Mouse (Mus musculus) heart, adult 2 months (tissue): ENCODE measurements around the gene Oxa1l. TPM values are rescaled to one million over a fixed set of nuclear protein-coding genes. Genes with fewer than 3 reads are reported as not detected.
A peak's percentile ranks its signal among the peaks of the same experiment; 100 is the strongest.

ENCODE experiments used
- DNase-seq, 2 experiments: peaks; one replicate each; pipeline ENCODE4 v3.0.0; 2021
- H3K27ac ChIP-seq: fragments of 200-600 bp; 2 replicates; pipeline ENCODE4 v1.8.1; 2022
- H3K27me3 ChIP-seq: fragments of 200-500 bp; 2 replicates; pipeline ENCODE4 v1.6.1; 2012; ENCODE audit warnings: mild to moderate bottlenecking, low read length, inconsistent platforms, mixed read lengths; ENCODE audit not compliant: control insufficient read depth, insufficient read depth
- H3K36me3 ChIP-seq: fragments of 200-500 bp; 2 replicates; pipeline ENCODE4 v1.6.1; 2012; ENCODE audit warnings: low read length, inconsistent platforms; ENCODE audit not compliant: control insufficient read depth, insufficient read depth
- H3K4me1 ChIP-seq: fragments of 200-500 bp; 2 replicates; pipeline ENCODE4 v1.6.1; 2011; ENCODE audit warnings: low read length; ENCODE audit not compliant: control insufficient read depth, insufficient read depth
- H3K4me3 ChIP-seq: fragments of 200-600 bp; 2 replicates; pipeline ENCODE4 v1.8.1; 2022
- H3K79me2 ChIP-seq: fragments of 200-500 bp; replicated peaks from 2 replicates; pipeline ENCODE4 v1.6.1; 2012; ENCODE audit warnings: mild to moderate bottlenecking, inconsistent platforms, low read length, moderate library complexity, mixed read lengths; ENCODE audit not compliant: control insufficient read depth, insufficient read depth
- H3K9ac ChIP-seq: fragments of 200-500 bp; 2 replicates; pipeline ENCODE4 v1.6.1; 2012; ENCODE audit warnings: low read depth, mild to moderate bottlenecking, control low read depth, inconsistent platforms, low read length, mixed read lengths
- CTCF ChIP-seq: fragments of 200-600 bp; IDR thresholded peaks from 2 replicates; pipeline ENCODE4 v1.8.1; 2022; ENCODE audit warnings: antibody characterized with exemption, mild to moderate bottlenecking, moderate library complexity
- EP300 ChIP-seq: fragments of 200-500 bp; IDR thresholded peaks from 2 replicates; pipeline ENCODE4 v1.6.1; 2011; ENCODE audit warnings: low read depth, low read length, control low read depth; ENCODE audit not compliant: insufficient read depth
- POLR2A ChIP-seq: fragments of 200-500 bp; IDR thresholded peaks from 2 replicates; pipeline ENCODE4 v1.6.1; 2011; ENCODE audit warnings: mild to moderate bottlenecking, low read depth, low read length, control low read depth; ENCODE audit not compliant: insufficient read depth
- WGBS: fragments of 180-500 bp; shearing (Covaris S2); methylation state at CpG from one replicate; pipeline ENCODE4 v1.1.7; 2018; 5-methylcytosine and 5-hydroxymethylcytosine counted together
- intact Hi-C: fragments of 180-260 bp; cut with DNase I; formaldehyde crosslinking; loops from one replicate; pipeline ENCODE4 v1.15.1; 2025
- polyA plus RNA-seq: library from polyadenylated mRNA; depleted of rRNA; stranded (reverse); fragments of >200 nt; gene quantifications from 2 replicates; pipeline ENCODE4 v1.2.3, GENCODE M21; 2012
- total RNA-seq, 2 experiments: library from RNA; stranded (reverse); gene quantifications; 2 replicates each; pipeline ENCODE4 v1.2.3; 2021

Oxa1l gene
- total and polyA plus RNA-seq, 3 experiments = 78.5 to 190 (median 88.0) TPM

DNA sequence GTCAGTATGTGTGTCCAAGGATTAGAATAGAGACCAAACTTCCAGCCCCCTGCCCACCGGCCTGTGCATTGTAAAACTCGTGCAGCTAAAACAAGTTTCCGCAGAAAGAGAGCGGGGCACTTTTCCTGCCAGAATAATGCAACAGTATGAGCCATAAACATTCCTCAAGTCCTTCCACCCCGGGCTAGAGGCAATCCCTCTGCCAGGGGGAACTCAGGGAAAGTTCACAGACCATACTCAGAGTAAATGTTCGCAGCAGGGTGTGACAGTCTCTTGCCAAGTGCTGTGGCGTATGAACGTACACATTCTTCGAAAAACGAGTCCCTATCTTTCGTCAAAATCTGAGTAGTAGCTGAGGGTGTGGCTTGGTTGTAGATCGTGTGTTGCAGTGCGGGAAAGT is 18.9 kb downstream of the Oxa1l start:
- H3K9ac ChIP-seq = no peak overlapping the region
- no peaks in the 10 kb centered on the region for H3K36me3 ChIP-seq
- no peak overlapping the region for H3K27ac ChIP-seq
- no peak for TF ChIP-seq EP300
- TF ChIP-seq CTCF = no peak
- TF ChIP-seq POLR2A = no peak
- intact Hi-C loops = no loop called here
- no peak overlapping the region for H3K4me3 ChIP-seq
- H3K4me1 ChIP-seq = 0 out of 2 replicates have a peak, but pooled peaks cover 1% of the 10 kb centered on the region
- no peak for DNase-seq
- 73% methylated on average over 13 of the region's 13 CpGs for WGBS
- no peaks in the 10 kb centered on the region for H3K27me3 ChIP-seq
- no peaks in the 10 kb centered on the region for H3K79me2 ChIP-seq

- Histone ChIP-seq H3K79me2 (no peaks in the 10 kb centered on the region), H3K4me1 (0 out of 2 replicates have a peak, but pooled peaks cover 1% of the 10 kb centered on the region), H3K4me3 (no peak overlapping the region), H3K27ac (no peak overlapping the region), H3K27me3 (no peaks in the 10 kb centered on the region), H3K9ac (no peak overlapping the region), H3K36me3 (no peaks in the 10 kb centered on the region)
- TF ChIP-seq EP300 = no peak
- TF ChIP-seq CTCF = no peak
- TF ChIP-seq POLR2A = no peak
- no peak for DNase-seq
- intact Hi-C loops = no loop called here
- WGBS = 81% methylated on average over 4 of the region's 4 CpGs
These were observed 20.0 kb downstream of the Oxa1l start for GRCm38 (mm10) chr14:54380616-54381015.

DNA sequence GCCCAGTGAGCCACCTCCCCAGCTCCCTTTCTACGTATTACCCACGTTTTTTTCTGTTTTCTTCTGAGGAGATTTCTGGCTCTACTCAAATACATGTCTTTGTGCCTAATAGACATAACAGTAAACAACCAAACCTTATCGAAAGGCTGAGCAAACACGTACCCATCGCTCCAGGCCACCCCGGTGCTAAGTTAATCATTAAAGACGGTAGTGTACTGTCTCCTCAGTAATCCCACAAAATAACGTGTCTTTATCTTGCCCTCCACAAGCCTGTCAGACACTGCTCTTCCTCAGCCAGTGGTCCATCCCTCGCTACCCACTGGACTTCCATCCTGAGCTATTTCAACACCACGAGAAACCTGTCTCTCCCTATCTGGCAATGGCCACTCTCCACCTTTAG is 21.2 kb downstream of the Oxa1l start:
- Histone ChIP-seq H3K4me3 (no peak overlapping the region), H3K36me3 (no peaks in the 10 kb centered on the region), H3K27ac (no peak overlapping the region), H3K79me2 (no peaks in the 10 kb centered on the region), H3K9ac (no peak overlapping the region), H3K4me1 (0 out of 2 replicates have a peak, but pooled peaks cover 1% of the 10 kb centered on the region), H3K27me3 (no peaks in the 10 kb centered on the region)
- WGBS = 85% methylated on average over 10 of the region's 10 CpGs
- intact Hi-C loops = no loop called here
- DNase-seq = no peak
- TF ChIP-seq POLR2A = no peak
- TF ChIP-seq CTCF = no peak
- TF ChIP-seq EP300 = no peak

DNA sequence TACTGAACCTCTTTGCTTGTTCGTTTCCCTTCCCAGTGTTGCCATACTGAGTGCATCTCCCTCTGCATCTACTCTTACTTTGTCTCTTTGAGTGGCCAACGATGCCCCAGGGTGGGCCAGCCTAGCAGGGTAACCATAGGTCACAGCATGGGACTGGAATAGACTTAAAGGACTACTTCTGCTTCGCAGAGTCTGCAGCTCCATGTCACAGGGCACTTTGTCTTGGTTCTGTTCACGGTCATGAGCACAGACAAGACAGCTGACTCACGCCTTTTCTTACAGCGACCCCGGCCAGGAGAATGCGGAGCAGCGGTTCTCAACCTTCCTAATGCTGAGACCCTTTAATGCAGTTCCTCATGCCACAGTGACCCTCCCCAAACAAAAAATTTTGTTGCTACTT is 22.0 kb downstream of the Oxa1l start:
- WGBS = 89% methylated on average over 9 of the region's 9 CpGs
- 0 out of 2 replicates have a peak, but pooled peaks cover 1% of the 10 kb centered on the region for H3K4me1 ChIP-seq
- H3K36me3 ChIP-seq = no peaks in the 10 kb centered on the region
- H3K9ac ChIP-seq = no peak overlapping the region
- intact Hi-C loops = no loop called here
- no peak overlapping the region for H3K27ac ChIP-seq
- no peaks in the 10 kb centered on the region for H3K27me3 ChIP-seq
- DNase-seq = no peak
- no peak overlapping the region for H3K4me3 ChIP-seq
- H3K79me2 ChIP-seq = no peaks in the 10 kb centered on the region
- TF ChIP-seq CTCF (no peak), EP300 (no peak), POLR2A (no peak)

GRCm38 (mm10) chr14:54383355-54383771 is 22.7 kb downstream of the Oxa1l start:
- WGBS = 22% methylated on average over 4 of the region's 4 CpGs
- intact Hi-C loops = no loop called here
- peak in 1 of 2 experiments; percentile 48 for DNase-seq

GRCm38 (mm10) chr14:54384396-54384795 is 23.8 kb downstream of the Oxa1l start:
- Histone ChIP-seq H3K4me3 (no peak overlapping the region), H3K27ac (no peak overlapping the region), H3K79me2 (no peaks in the 10 kb centered on the region), H3K27me3 (no peaks in the 10 kb centered on the region), H3K4me1 (0 out of 2 replicates have a peak, but pooled peaks cover 1% of the 10 kb centered on the region), H3K9ac (no peak overlapping the region), H3K36me3 (no peaks in the 10 kb centered on the region)
- no peak for DNase-seq
- no peak for TF ChIP-seq EP300
- TF ChIP-seq POLR2A = no peak
- no peak for TF ChIP-seq CTCF
- 89% methylated on average over 8 of the region's 8 CpGs for WGBS
- intact Hi-C loops = no loop called here

More at GRCm38 (mm10) chr14:54383355-54383771, 22.7 kb downstream of the Oxa1l start:
- H3K9ac ChIP-seq = no peak overlapping the region
- H3K4me3 ChIP-seq = no peak overlapping the region
- no peaks in the 10 kb centered on the region for H3K27me3 ChIP-seq
- H3K36me3 ChIP-seq = no peaks in the 10 kb centered on the region
- TF ChIP-seq CTCF (no peak), POLR2A (no peak), EP300 (no peak)
- H3K27ac ChIP-seq = no peak overlapping the region
- H3K79me2 ChIP-seq = no peaks in the 10 kb centered on the region
- H3K4me1 ChIP-seq = 0 out of 2 replicates have a peak, but pooled peaks cover 1% of the 10 kb centered on the region
